Mouse (Mus musculus): ENCODE measurements around the gene Tmem204. TPM values are rescaled to one million over a fixed set of nuclear protein-coding genes. Genes with fewer than 3 reads are reported as not detected.
A peak's percentile ranks its signal among the peaks of the same experiment; 100 is the strongest.
"Not testable (repeated sequence)": the region's sequence is repeated elsewhere in the genome, so short reads cannot be mapped to it uniquely, and the experiment has no call there.

Tmem204 gene
- polyA plus RNA-seq (2015; fragmentation: Nextera tagmentation; extraction: Ambion mirVana) = 12.6 and 13.0 TPM in 2 replicates

- no peaks in the 10 kb centered on the region for H3K9me3 ChIP-seq
- ATAC-seq (replicated peaks) = no peak
- no peak within 1 kb of the TSS for H3K9ac ChIP-seq
- H3K4me3 ChIP-seq = no peak within 1 kb of the TSS
- H3K27me3 ChIP-seq (replicated peaks) = no peaks in the 10 kb centered on the region
- 71% methylated on average over 7 of the region's 7 CpGs for WGBS
- H3K36me3 ChIP-seq (replicated peaks) = no peaks in the 10 kb centered on the region
- H3K27ac ChIP-seq = no peak within 1 kb of the TSS; the same call in 1 of the 2 replicates
- H3K4me2 ChIP-seq = no peak within 1 kb of the TSS
- H3K4me1 ChIP-seq = no peaks in the 10 kb centered on the region
Observed at GRCm38 (mm10) chr17:25083444-25083931, at the start of gene Tmem204. TSS of gene Tmem204 (minus strand) at chr17:25083591.

GRCm38 (mm10) chr17:25130060-25130459 lies 46.7 kb upstream of the Tmem204 start:
- Histone ChIP-seq H3K4me1 (peaks cover 15% of the 10 kb centered on the region), H3K4me2 (no peak overlapping the region), H3K36me3 (replicated peaks) (no peaks in the 10 kb centered on the region), H3K27ac (no peak overlapping the region), H3K9ac (no peak overlapping the region), H3K4me3 (no peak overlapping the region), H3K27me3 (replicated peaks) (no peaks in the 10 kb centered on the region), H3K9me3 (no peaks in the 10 kb centered on the region)
- 90% methylated on average over 1 of the region's 1 CpGs for WGBS
- ATAC-seq (replicated peaks) = no peak

- no peak overlapping the region for H3K4me3 ChIP-seq
- H3K4me1 ChIP-seq = no peaks in the 10 kb centered on the region
- H3K27ac ChIP-seq = no peak overlapping the region
- ATAC-seq (replicated peaks) = no peak
- H3K9ac ChIP-seq = no peak overlapping the region
- WGBS = 82% methylated on average over 9 of the region's 9 CpGs
- H3K4me2 ChIP-seq = no peak overlapping the region
- H3K9me3 ChIP-seq = no peaks in the 10 kb centered on the region
- H3K27me3 ChIP-seq (replicated peaks) = no peaks in the 10 kb centered on the region
- no peaks in the 10 kb centered on the region for H3K36me3 ChIP-seq (replicated peaks)
Observed at GRCm38 (mm10) chr17:25127681-25128080, 44.3 kb upstream of the Tmem204 start.

- Histone ChIP-seq H3K4me2 (no peak overlapping the region), H3K36me3 (replicated peaks) (no peaks in the 10 kb centered on the region), H3K9me3 (no peaks in the 10 kb centered on the region), H3K27me3 (replicated peaks) (no peaks in the 10 kb centered on the region), H3K4me1 (no peaks in the 10 kb centered on the region), H3K9ac (no peak overlapping the region), H3K27ac (no peak overlapping the region), H3K4me3 (no peak overlapping the region)
- WGBS = 64% methylated on average over 8 of the region's 8 CpGs
- no peak for ATAC-seq (replicated peaks)
Observed at GRCm38 (mm10) chr17:25127079-25127478, 43.7 kb upstream of the Tmem204 start.

- 74% methylated on average over 3 of the region's 3 CpGs for WGBS
Observed at GRCm38 (mm10) chr17:25125442-25126060, 42.2 kb upstream of the Tmem204 start.

GRCm38 (mm10) chr17:25123979-25124378 lies 40.6 kb upstream of the Tmem204 start:
- Histone ChIP-seq H3K4me2 (no peak overlapping the region), H3K36me3 (replicated peaks) (no peaks in the 10 kb centered on the region), H3K27ac (no peak overlapping the region), H3K9me3 (no peaks in the 10 kb centered on the region), H3K4me3 (no peak overlapping the region), H3K9ac (no peak overlapping the region), H3K27me3 (replicated peaks) (no peaks in the 10 kb centered on the region), H3K4me1 (no peaks in the 10 kb centered on the region)
- 28% methylated on average over 7 of the region's 7 CpGs for WGBS
- no peak for ATAC-seq (replicated peaks)

More at GRCm38 (mm10) chr17:25125442-25126060, 42.2 kb upstream of the Tmem204 start:
- not testable (repeated sequence) for H3K9me3 ChIP-seq; H3K27ac ChIP-seq; H3K9ac ChIP-seq; H3K4me2 ChIP-seq; H3K27me3 ChIP-seq (replicated peaks); H3K36me3 ChIP-seq (replicated peaks); H3K4me1 ChIP-seq; H3K4me3 ChIP-seq; ATAC-seq (replicated peaks)

- Histone ChIP-seq H3K27me3 (replicated peaks) (no peaks in the 10 kb centered on the region), H3K9me3 (no peaks in the 10 kb centered on the region), H3K4me2 (no peak within 1 kb of the TSS), H3K9ac (no peak within 1 kb of the TSS), H3K4me1 (peaks cover 6% of the 10 kb centered on the region), H3K4me3 (no peak within 1 kb of the TSS), H3K36me3 (replicated peaks) (no peaks in the 10 kb centered on the region), H3K27ac (no peak within 1 kb of the TSS)
- 51% methylated on average over 3 of the region's 3 CpGs for WGBS
- ATAC-seq (replicated peaks) = no peak
Observed at GRCm38 (mm10) chr17:25120406-25120805, 37.0 kb upstream of the Tmem204 start, which contains the start of gene Ptx4. TSS of gene Ptx4 (plus strand) at chr17:25120760.

GRCm38 (mm10) chr17:25117263-25117662 lies 33.9 kb upstream of the Tmem204 start:
- Histone ChIP-seq H3K27ac (no peak overlapping the region), H3K4me1 (peaks cover 24% of the 10 kb centered on the region), H3K9me3 (no peaks in the 10 kb centered on the region), H3K9ac (no peak overlapping the region), H3K36me3 (replicated peaks) (no peaks in the 10 kb centered on the region), H3K27me3 (replicated peaks) (no peaks in the 10 kb centered on the region), H3K4me3 (no peak overlapping the region), H3K4me2 (no peak overlapping the region)
- ATAC-seq (replicated peaks) = no peak
- WGBS = 27% methylated on average over 4 of the region's 4 CpGs

GRCm38 (mm10) chr17:25115664-25116432 lies 32.5 kb upstream of the Tmem204 start, which contains the start of gene Telo2:
TSS of gene Telo2 (minus strand) at chr17:25115967.
- Histone ChIP-seq H3K4me1 (peaks cover 24% of the 10 kb centered on the region), H3K9me3 (no peaks in the 10 kb centered on the region), H3K27me3 (replicated peaks) (no peaks in the 10 kb centered on the region), H3K9ac (peak within 1 kb of the TSS; percentile 66), H3K27ac (peak within 1 kb of the TSS; percentile 91), H3K36me3 (replicated peaks) (no peaks in the 10 kb centered on the region), H3K4me3 (peak within 1 kb of the TSS; percentile 65), H3K4me2 (peak within 1 kb of the TSS; percentile 98)
- 4% methylated on average over 40 of the region's 40 CpGs for WGBS
- ATAC-seq (replicated peaks) = peak; percentile 94

GRCm38 (mm10) chr17:25114908-25115645 lies 31.7 kb upstream of the Tmem204 start:
- peak overlapping the region; percentile 65 for H3K4me3 ChIP-seq
- 12% methylated on average over 23 of the region's 23 CpGs for WGBS
- no peaks in the 10 kb centered on the region for H3K9me3 ChIP-seq
- peak overlapping the region; percentile 98 for H3K4me2 ChIP-seq
- no peaks in the 10 kb centered on the region for H3K27me3 ChIP-seq (replicated peaks)
- H3K4me1 ChIP-seq = peaks cover 24% of the 10 kb centered on the region
- H3K9ac ChIP-seq = peak overlapping the region; percentile 66
- H3K36me3 ChIP-seq (replicated peaks) = 0 out of 2 replicates have a peak, but pooled peaks cover 5% of the 10 kb centered on the region
- peak overlapping the region; percentile 91 for H3K27ac ChIP-seq
- ATAC-seq (replicated peaks) = peak; percentile 76

- no peak overlapping the region for H3K27ac ChIP-seq
- no peak overlapping the region for H3K9ac ChIP-seq
- no peaks in the 10 kb centered on the region for H3K9me3 ChIP-seq
- H3K27me3 ChIP-seq (replicated peaks) = no peaks in the 10 kb centered on the region
- peaks cover 16% of the 10 kb centered on the region; the same call in 1 of the 2 replicates for H3K36me3 ChIP-seq (replicated peaks)
- ATAC-seq (replicated peaks) = no peak
- H3K4me2 ChIP-seq = no peak overlapping the region
- WGBS = 88% methylated on average over 3 of the region's 3 CpGs
- peaks cover 24% of the 10 kb centered on the region for H3K4me1 ChIP-seq
- H3K4me3 ChIP-seq = no peak overlapping the region
Observed at GRCm38 (mm10) chr17:25112423-25112810, 29.0 kb upstream of the Tmem204 start.
